Mouse (Mus musculus): ENCODE measurements at regions not wholly inside any gene's neighbourhood (a gene's known extent, or its start where the extent isn't known, plus 50 kb on each side); places are given as distances from the start of the nearest gene placed in this dataset.

DNA sequence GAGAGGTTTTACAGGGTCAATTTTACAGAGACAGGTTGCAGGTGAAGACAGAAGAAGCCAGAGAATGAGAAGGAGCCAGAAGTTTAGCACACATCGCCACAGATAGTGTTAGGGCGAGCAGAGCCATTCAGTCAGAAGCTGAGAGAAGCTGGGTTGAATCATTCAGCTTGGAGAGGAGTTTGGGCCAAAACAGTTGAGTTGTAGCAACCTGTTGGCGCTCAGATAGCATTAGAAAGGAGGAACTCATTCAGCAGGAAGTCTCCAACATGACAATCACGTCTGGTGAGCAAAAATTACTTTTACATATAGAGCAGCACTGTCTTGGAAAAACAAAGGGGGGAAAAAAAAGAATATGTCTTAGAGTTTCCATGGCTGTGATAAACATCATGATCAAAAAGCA lies 53.2 kb downstream of the Fam43a start:
- Histone ChIP-seq H3K9me3 (ENCODE audit: control insufficient read depth, low read length) (peaks cover 3% of the 10 kb centered on the region; the same call in 1 of the 2 replicates), H3K36me3 (ENCODE audit: control insufficient read depth, insufficient read depth, low read length) (no peaks in the 10 kb centered on the region), H3K27ac (ENCODE audit: low read depth, low read length) (no peak overlapping the region), H3K4me3 (ENCODE audit: low read depth, low read length) (no peak overlapping the region), H3K4me1 (ENCODE audit: control insufficient read depth, insufficient read depth, low read length) (0 out of 2 replicates have a peak, but pooled peaks cover 2% of the 10 kb centered on the region), H3K4me2 (no peak overlapping the region), H3K9ac (ENCODE audit: low read length) (no peak overlapping the region), H3K27me3 (ENCODE audit: control insufficient read depth, insufficient read depth, low read length) (no peaks in the 10 kb centered on the region)
- ATAC-seq (ENCODE audit: low FRiP score) (no peak), DNase-seq (ENCODE audit: low spot score, missing footprints) (no peak)
- 82% methylated on average over 4 of the region's 4 CpGs for WGBS

DNA sequence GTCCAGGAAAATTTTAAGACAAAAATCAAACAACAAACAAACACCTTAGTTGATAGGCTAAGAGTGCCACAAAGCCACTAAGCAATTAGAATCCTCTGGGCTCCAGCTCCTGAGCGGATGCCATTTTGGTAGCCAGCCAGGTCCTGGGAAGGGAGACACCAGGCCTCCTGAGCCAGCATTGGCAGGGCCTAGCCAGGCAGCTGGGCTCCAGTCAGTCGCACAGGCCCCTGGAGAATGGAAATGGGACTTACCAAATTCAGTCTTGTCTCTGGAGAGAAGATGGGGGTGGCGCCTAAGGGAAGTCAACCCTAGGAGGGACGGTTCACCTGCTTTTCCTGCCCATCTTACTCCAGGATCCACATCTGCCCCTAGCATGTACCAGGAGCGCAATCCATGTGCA lies 54.3 kb downstream of the Fam43a start:
- Histone ChIP-seq H3K27me3 (ENCODE audit: control insufficient read depth, insufficient read depth, low read length) (no peaks in the 10 kb centered on the region), H3K36me3 (ENCODE audit: control insufficient read depth, insufficient read depth, low read length) (no peaks in the 10 kb centered on the region), H3K9me3 (ENCODE audit: control insufficient read depth, low read length) (peaks cover 3% of the 10 kb centered on the region; the same call in 1 of the 2 replicates), H3K27ac (ENCODE audit: low read depth, low read length) (no peak overlapping the region), H3K9ac (ENCODE audit: low read length) (no peak overlapping the region), H3K4me3 (ENCODE audit: low read depth, low read length) (no peak overlapping the region), H3K4me2 (no peak overlapping the region), H3K4me1 (ENCODE audit: control insufficient read depth, insufficient read depth, low read length) (0 out of 2 replicates have a peak, but pooled peaks cover 2% of the 10 kb centered on the region)
- WGBS = 90% methylated on average over 5 of the region's 5 CpGs
- no peak for DNase-seq (ENCODE audit: low spot score, missing footprints)
- no peak for ATAC-seq (ENCODE audit: low FRiP score)

DNA sequence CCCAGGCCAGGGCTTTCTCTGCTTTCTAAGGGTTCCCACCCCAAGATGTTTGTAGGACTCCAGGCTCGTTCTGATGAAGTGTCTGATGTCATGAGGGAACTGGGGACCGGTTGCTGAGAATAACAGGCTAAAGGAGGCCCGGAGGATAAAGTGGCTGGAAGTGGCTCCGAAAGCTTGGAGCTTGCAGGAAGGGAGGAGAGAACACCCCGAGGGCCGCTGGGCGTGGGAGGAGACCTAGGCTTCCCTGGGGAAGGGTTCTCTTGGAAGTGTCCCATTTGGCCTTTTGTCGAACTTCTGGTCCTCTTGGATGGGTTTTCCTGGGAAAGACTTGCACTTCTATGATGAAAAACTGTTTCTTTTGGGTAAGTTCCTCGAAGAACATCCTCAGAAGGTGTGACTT lies 54.7 kb downstream of the Fam43a start:
- Histone ChIP-seq H3K9ac (ENCODE audit: low read length) (no peak overlapping the region), H3K4me3 (ENCODE audit: low read depth, low read length) (no peak overlapping the region), H3K4me1 (ENCODE audit: control insufficient read depth, insufficient read depth, low read length) (0 out of 2 replicates have a peak, but pooled peaks cover 2% of the 10 kb centered on the region), H3K4me2 (no peak overlapping the region), H3K36me3 (ENCODE audit: control insufficient read depth, insufficient read depth, low read length) (no peaks in the 10 kb centered on the region), H3K27ac (ENCODE audit: low read depth, low read length) (no peak overlapping the region), H3K9me3 (ENCODE audit: control insufficient read depth, low read length) (peaks cover 3% of the 10 kb centered on the region; the same call in 1 of the 2 replicates), H3K27me3 (ENCODE audit: control insufficient read depth, insufficient read depth, low read length) (no peaks in the 10 kb centered on the region)
- ATAC-seq (ENCODE audit: low FRiP score) = no peak
- no peak for DNase-seq (ENCODE audit: low spot score, missing footprints)
- WGBS = 82% methylated on average over 9 of the region's 9 CpGs

DNA sequence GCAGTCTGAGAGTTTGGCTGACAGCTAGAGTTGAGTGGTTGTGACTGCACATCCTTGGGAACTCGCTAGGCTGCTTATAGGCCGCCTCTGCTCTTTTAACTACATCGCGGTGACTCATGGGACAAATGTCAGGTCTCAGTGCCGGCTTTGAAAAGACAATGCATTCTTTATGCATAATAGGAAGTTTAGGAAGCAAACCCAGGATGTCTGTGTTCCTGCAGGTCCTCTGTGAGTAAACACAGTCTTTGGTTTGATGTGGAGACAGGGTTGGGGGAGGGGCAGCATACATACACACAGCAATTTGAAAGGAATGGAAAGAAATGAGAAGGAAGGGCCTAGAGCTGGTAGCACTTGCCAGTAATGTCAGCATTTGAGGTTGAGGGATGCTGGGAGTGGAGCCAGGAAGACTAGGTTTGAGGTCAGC lies 56.3 kb downstream of the Fam43a start:
- Histone ChIP-seq H3K36me3 (ENCODE audit: control insufficient read depth, insufficient read depth, low read length) (no peaks in the 10 kb centered on the region), H3K9me3 (ENCODE audit: control insufficient read depth, low read length) (no peaks in the 10 kb centered on the region), H3K4me3 (ENCODE audit: low read depth, low read length) (no peak overlapping the region), H3K27me3 (ENCODE audit: control insufficient read depth, insufficient read depth, low read length) (no peaks in the 10 kb centered on the region), H3K4me2 (no peak overlapping the region), H3K27ac (ENCODE audit: low read depth, low read length) (no peak overlapping the region), H3K4me1 (ENCODE audit: control insufficient read depth, insufficient read depth, low read length) (0 out of 2 replicates have a peak, but pooled peaks cover 2% of the 10 kb centered on the region), H3K9ac (ENCODE audit: low read length) (no peak overlapping the region)
- 63% methylated on average over 5 of the region's 5 CpGs for WGBS
- no peak for DNase-seq (ENCODE audit: low spot score, missing footprints)
- ATAC-seq (ENCODE audit: low FRiP score) = no peak

DNA sequence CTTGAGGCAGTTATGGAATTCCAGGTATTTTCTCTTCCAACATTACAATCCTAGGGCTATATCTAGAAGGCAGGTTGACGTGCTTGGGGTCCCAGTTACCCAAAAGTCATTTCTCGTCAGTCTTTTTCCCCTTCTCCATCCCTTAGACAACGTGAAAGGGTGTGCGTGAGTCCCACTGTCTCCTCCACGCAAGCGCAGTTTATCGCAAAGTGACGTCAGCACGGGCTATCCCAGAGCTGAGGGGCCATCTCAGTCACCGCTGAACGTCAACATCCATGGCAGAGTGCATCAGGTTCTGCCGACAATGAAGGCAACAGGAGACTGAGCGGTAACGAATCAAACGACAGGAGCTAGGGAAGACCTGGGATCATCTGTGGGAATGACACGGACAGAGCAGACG lies 57.4 kb downstream of the Fam43a start:
- Histone ChIP-seq H3K4me1 (ENCODE audit: control insufficient read depth, insufficient read depth, low read length) (0 out of 2 replicates have a peak, but pooled peaks cover 4% of the 10 kb centered on the region), H3K36me3 (ENCODE audit: control insufficient read depth, insufficient read depth, low read length) (no peaks in the 10 kb centered on the region), H3K4me2 (no peak overlapping the region), H3K27me3 (ENCODE audit: control insufficient read depth, insufficient read depth, low read length) (no peaks in the 10 kb centered on the region), H3K9me3 (ENCODE audit: control insufficient read depth, low read length) (no peaks in the 10 kb centered on the region), H3K4me3 (ENCODE audit: low read depth, low read length) (no peak overlapping the region), H3K9ac (ENCODE audit: low read length) (no peak overlapping the region), H3K27ac (ENCODE audit: low read depth, low read length) (no peak overlapping the region)
- DNase-seq (ENCODE audit: low spot score, missing footprints) (no peak), ATAC-seq (ENCODE audit: low FRiP score) (no peak)
- WGBS = 91% methylated on average over 17 of the region's 17 CpGs

DNA sequence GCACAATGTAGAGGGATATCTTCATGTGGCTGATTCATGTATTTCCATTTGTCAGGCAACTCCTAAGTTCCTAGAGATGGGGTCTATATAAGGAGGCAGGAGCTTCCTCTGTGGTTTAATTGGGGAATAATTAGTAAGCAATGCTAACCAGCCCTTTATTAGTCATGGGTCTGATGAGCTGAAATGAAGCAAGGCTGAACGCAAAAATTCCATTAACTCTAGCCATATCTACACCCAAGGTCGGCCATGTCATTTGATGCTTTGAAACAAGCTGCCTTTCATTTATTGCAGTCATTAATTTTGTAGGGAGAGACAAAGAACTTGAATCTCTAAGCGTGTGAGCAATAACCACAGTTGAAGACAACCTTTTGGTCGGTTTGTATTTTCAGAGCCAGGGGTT lies 59.4 kb downstream of the Fam43a start:
- WGBS = 94% methylated on average over 4 of the region's 4 CpGs
- H3K27me3 ChIP-seq (ENCODE audit: control insufficient read depth, insufficient read depth, low read length) = no peaks in the 10 kb centered on the region
- H3K9me3 ChIP-seq (ENCODE audit: control insufficient read depth, low read length) = no peaks in the 10 kb centered on the region
- no peak overlapping the region for H3K27ac ChIP-seq (ENCODE audit: low read depth, low read length)
- no peak overlapping the region for H3K4me2 ChIP-seq
- H3K4me1 ChIP-seq (ENCODE audit: control insufficient read depth, insufficient read depth, low read length) = 0 out of 2 replicates have a peak, but pooled peaks cover 4% of the 10 kb centered on the region
- no peak for DNase-seq (ENCODE audit: low spot score, missing footprints)
- ATAC-seq (ENCODE audit: low FRiP score) = no peak
- no peak overlapping the region for H3K4me3 ChIP-seq (ENCODE audit: low read depth, low read length)
- H3K9ac ChIP-seq (ENCODE audit: low read length) = no peak overlapping the region
- H3K36me3 ChIP-seq (ENCODE audit: control insufficient read depth, insufficient read depth, low read length) = no peaks in the 10 kb centered on the region

DNA sequence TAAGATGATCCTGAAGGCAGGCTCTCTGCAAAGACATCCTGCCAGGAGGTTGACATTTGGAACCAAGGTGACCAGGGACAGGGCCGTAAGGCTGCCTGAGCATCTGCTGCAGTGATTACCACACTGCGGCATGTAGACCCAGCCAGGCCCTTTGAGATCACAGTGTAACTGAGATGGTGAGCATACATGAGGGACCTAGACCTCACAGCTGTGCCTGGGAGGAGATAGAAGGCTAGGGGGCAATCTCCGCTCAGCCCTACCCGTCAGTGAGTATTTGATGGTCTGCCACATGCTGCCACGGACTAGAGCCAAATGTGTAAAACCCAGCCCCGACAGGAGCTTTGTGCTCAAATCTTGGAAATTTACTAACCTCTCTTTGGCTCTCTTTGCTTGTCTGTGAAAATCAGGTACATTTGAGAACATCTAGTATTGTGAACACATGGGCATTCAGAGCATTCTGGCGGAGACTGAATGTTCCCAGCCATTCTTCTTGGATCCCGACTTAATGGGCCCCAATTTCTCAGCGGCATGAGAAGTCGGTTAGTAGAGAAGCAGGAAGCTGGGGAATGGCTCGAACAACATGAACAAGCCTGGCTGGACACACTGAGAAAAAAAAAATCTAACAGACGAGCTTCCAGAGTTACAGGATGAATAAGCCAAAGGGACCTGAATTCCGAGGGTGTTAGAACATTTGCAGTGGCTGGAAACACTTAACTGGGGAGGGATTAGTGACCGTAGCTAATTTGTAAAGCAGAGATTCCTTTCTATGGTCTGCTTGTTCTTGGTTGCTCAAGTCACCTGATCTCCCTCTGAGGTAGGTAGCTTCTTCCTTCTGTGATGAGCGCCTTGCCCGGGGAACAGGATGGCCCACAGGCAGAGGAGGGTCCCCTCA lies 61.8 kb downstream of the Fam43a start:
- DNase-seq (ENCODE audit: low spot score, missing footprints) = no peak
- Histone ChIP-seq H3K27me3 (ENCODE audit: control insufficient read depth, insufficient read depth, low read length) (no peaks in the 10 kb centered on the region), H3K4me1 (ENCODE audit: control insufficient read depth, insufficient read depth, low read length) (0 out of 2 replicates have a peak, but pooled peaks cover 2% of the 10 kb centered on the region), H3K4me3 (ENCODE audit: low read depth, low read length) (no peak overlapping the region), H3K36me3 (ENCODE audit: control insufficient read depth, insufficient read depth, low read length) (no peaks in the 10 kb centered on the region), H3K9me3 (ENCODE audit: control insufficient read depth, low read length) (no peaks in the 10 kb centered on the region), H3K27ac (ENCODE audit: low read depth, low read length) (no peak overlapping the region), H3K4me2 (no peak overlapping the region), H3K9ac (ENCODE audit: low read length) (no peak overlapping the region)
- WGBS = 73% methylated on average over 16 of the region's 16 CpGs
- no peak for ATAC-seq (ENCODE audit: low FRiP score)

DNA sequence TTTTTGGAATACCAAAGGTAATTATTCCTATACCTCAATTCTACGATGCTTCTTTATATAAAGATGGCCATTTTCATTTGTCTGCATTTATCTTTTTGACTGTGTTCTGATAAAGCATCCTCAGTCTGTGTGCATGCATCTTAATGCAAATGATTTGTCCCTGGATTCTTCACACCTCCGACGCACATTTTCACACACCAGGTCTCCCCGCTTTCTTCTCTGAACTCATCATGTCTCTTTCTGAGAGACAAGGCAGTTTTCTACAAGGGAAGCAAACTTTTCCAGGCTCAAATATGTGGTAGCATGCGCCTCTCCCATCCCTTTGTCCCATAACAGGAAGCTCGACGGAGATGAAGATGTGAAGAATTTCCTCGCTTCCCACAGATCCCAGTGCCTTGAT lies 63.5 kb downstream of the Fam43a start:
- Histone ChIP-seq H3K4me1 (ENCODE audit: control insufficient read depth, insufficient read depth, low read length) (0 out of 2 replicates have a peak, but pooled peaks cover 2% of the 10 kb centered on the region), H3K9me3 (ENCODE audit: control insufficient read depth, low read length) (no peaks in the 10 kb centered on the region), H3K4me2 (no peak overlapping the region), H3K36me3 (ENCODE audit: control insufficient read depth, insufficient read depth, low read length) (no peaks in the 10 kb centered on the region), H3K27me3 (ENCODE audit: control insufficient read depth, insufficient read depth, low read length) (no peaks in the 10 kb centered on the region), H3K9ac (ENCODE audit: low read length) (no peak overlapping the region), H3K27ac (ENCODE audit: low read depth, low read length) (no peak overlapping the region), H3K4me3 (ENCODE audit: low read depth, low read length) (no peak overlapping the region)
- DNase-seq (ENCODE audit: low spot score, missing footprints) (no peak), ATAC-seq (ENCODE audit: low FRiP score) (no peak)
- WGBS = 74% methylated on average over 8 of the region's 8 CpGs

DNA sequence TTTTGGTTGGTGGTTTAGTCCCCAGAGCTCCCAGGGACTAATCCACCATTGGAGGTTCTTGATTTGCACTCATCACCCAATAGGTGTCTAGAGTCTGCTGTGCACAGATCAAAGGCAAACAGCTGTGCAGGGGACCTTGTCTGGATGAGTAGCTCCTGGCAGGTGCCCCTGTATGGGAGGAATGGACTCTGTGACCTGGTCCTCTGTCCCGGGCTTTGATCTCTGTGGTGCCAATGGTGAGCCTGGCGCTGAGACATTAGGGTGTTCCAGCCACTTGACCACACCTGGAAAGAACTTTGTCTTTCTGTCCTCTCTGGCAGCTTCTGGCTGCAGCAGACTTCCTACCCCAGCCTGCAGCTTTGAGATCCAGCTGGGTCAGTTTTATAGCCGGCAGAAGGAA lies 64.4 kb downstream of the Fam43a start:
- Histone ChIP-seq H3K27me3 (ENCODE audit: control insufficient read depth, insufficient read depth, low read length) (no peaks in the 10 kb centered on the region), H3K36me3 (ENCODE audit: control insufficient read depth, insufficient read depth, low read length) (no peaks in the 10 kb centered on the region), H3K4me2 (no peak overlapping the region), H3K27ac (ENCODE audit: low read depth, low read length) (no peak overlapping the region), H3K4me1 (ENCODE audit: control insufficient read depth, insufficient read depth, low read length) (0 out of 2 replicates have a peak, but pooled peaks cover 2% of the 10 kb centered on the region), H3K4me3 (ENCODE audit: low read depth, low read length) (no peak overlapping the region), H3K9ac (ENCODE audit: low read length) (no peak overlapping the region), H3K9me3 (ENCODE audit: control insufficient read depth, low read length) (no peaks in the 10 kb centered on the region)
- no peak for ATAC-seq (ENCODE audit: low FRiP score)
- DNase-seq (ENCODE audit: low spot score, missing footprints) = no peak
- WGBS = 82% methylated on average over 3 of the region's 3 CpGs
